8 mouse cellular contexts compared by ENCODE assay signal in the genomic region with DNA sequence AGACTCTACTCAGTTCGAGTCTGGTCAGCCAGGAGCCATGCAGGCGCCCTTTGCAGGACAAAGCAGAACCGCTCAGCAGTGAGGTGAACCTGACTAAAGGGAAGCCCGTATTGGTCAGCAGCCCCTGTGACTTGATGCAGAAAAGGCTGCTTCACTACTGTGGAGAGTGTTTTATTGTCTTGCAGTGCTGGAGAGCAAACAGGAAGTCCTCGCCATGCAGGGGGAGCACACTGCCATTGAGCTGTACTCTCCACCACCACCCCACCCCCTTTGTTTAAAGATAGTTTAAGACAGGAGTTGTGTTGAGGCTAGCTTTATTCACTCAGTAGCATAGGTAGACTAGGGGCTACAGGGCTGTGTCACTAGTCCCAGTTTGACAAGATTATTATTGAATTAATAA. TPM values are rescaled to one million over a fixed set of nuclear protein-coding genes. Genes with fewer than 3 reads are reported as not detected.
DNase-seq lines count a peak whose midpoint lies in the region; ATAC-seq and TF ChIP-seq lines count a peak whose summit lies in the region.

A gene (minus strand): TSS at position 145 of the 400 bp plus-strand sequence.

- H3K36me3 ChIP-seq in MEL (ENCODE audit: control insufficient read depth in 1 of 2, insufficient read depth in 2 of 2, low read length in 2 of 2) = no peaks in the 10 kb centered on the region
- no peaks in the 10 kb centered on the region for H3K36me3 ChIP-seq in forebrain, embryonic 15.5 days
- no peaks in the 10 kb centered on the region for H3K36me3 ChIP-seq in hindbrain, embryonic 13.5 days
- H3K36me3 ChIP-seq in liver, embryonic 15.5 days (replicated peaks) = no peaks in the 10 kb centered on the region

- peaks cover 0 to 8% of the 10 kb centered on the region in 2 experiments; a peak in 1 of 4 replicates for H3K4me1 ChIP-seq in MEL (ENCODE audit: control insufficient read depth in 1 of 2, insufficient read depth in 2 of 2, low read length in 2 of 2)
- no peaks in the 10 kb centered on the region for H3K4me1 ChIP-seq in forebrain, embryonic 15.5 days
- peaks cover 5% of the 10 kb centered on the region for H3K4me1 ChIP-seq in hindbrain, embryonic 13.5 days (replicated peaks)
- no peaks in the 10 kb centered on the region for H3K4me1 ChIP-seq in liver, embryonic 15.5 days (replicated peaks)

- H3K27me3 ChIP-seq in MEL (ENCODE audit: control insufficient read depth in 1 of 2, insufficient read depth in 2 of 2, low read length in 2 of 2) = no peaks in the 10 kb centered on the region
- no peaks in the 10 kb centered on the region for H3K27me3 ChIP-seq in forebrain, embryonic 15.5 days
- H3K27me3 ChIP-seq in hindbrain, embryonic 13.5 days = no peaks in the 10 kb centered on the region
- no peaks in the 10 kb centered on the region for H3K27me3 ChIP-seq in liver, embryonic 15.5 days

- H3K79me2 ChIP-seq in MEL (ENCODE audit: control insufficient read depth, insufficient read depth, low read length, poor library complexity) = no peaks in the 10 kb centered on the region

- no peaks in the 10 kb centered on the region for H3K9me3 ChIP-seq in MEL (replicated peaks; ENCODE audit: insufficient read depth, low read length)
- no peaks in the 10 kb centered on the region for H3K9me3 ChIP-seq in forebrain, embryonic 15.5 days
- no peaks in the 10 kb centered on the region for H3K9me3 ChIP-seq in hindbrain, embryonic 13.5 days
- no peaks in the 10 kb centered on the region for H3K9me3 ChIP-seq in liver, embryonic 15.5 days (replicated peaks)

- TF ChIP-seq POLR2A in MEL (IDR thresholded peaks at IDR 0.05; ENCODE audit: control insufficient read depth in 1 of 2, insufficient read depth in 1 of 2, low read depth in 1 of 2, low read length in 2 of 2, poor library complexity in 1 of 2) = no peak

- TF ChIP-seq CTCF in MEL (IDR thresholded peaks at IDR 0.05 in 2 of 3, conservative IDR thresholded peaks at IDR 0.05 in 1 of 3; ENCODE audit: control insufficient read depth in 1 of 3, insufficient read depth in 1 of 3, low read depth in 2 of 3, low read length in 3 of 3, poor library complexity in 1 of 3, severe bottlenecking in 1 of 3) = no peak

- H3K27ac ChIP-seq in MEL (ENCODE audit: control insufficient read depth, low read depth, low read length) = no peak within 1 kb of the TSS
- no peak within 1 kb of the TSS for H3K27ac ChIP-seq in forebrain, embryonic 15.5 days (replicated peaks)
- H3K27ac ChIP-seq in hindbrain, embryonic 13.5 days = no peak within 1 kb of the TSS
- no peak within 1 kb of the TSS for H3K27ac ChIP-seq in liver, embryonic 15.5 days (replicated peaks)

- H3K4me3 ChIP-seq in MEL (ENCODE audit: control insufficient read depth in 1 of 2, insufficient read depth in 1 of 2, low read depth in 2 of 2, low read length in 2 of 2) = no peak within 1 kb of the TSS
- H3K4me3 ChIP-seq in forebrain, embryonic 15.5 days = no peak within 1 kb of the TSS
- H3K4me3 ChIP-seq in hindbrain, embryonic 13.5 days = no peak within 1 kb of the TSS
- no peak within 1 kb of the TSS for H3K4me3 ChIP-seq in liver, embryonic 15.5 days (replicated peaks)

- ATAC-seq in forebrain, embryonic 15.5 days (replicated peaks) = no peak
- ATAC-seq in hindbrain, embryonic 13.5 days (ENCODE audit: low FRiP score) = no peak
- ATAC-seq in liver, embryonic 15.5 days (ENCODE audit: insufficient read depth) = no peak

- TF ChIP-seq EP300 in MEL (IDR thresholded peaks at IDR 0.05; ENCODE audit: low read depth in 1 of 2, low read length in 2 of 2) = no peak

- DNase-seq in adrenal gland, adult 18-20 months (ENCODE audit: low spot score in 2 of 2) = no peak
- no peak for DNase-seq in adrenal gland, adult (ENCODE audit: inconsistent age in 2 of 2, low spot score in 1 of 2)
- no peak for DNase-seq in MEL (ENCODE audit: low read depth, low spot score)
- DNase-seq in spleen, postnatal 14 days (ENCODE audit: low spot score in 2 of 2) = no peak
- DNase-seq in spleen, adult 12 weeks (ENCODE audit: low spot score) = no peak

- 83% methylated on average over 5 of the region's 5 CpGs for WGBS in forebrain, embryonic 15.5 days
- WGBS in hindbrain, embryonic 13.5 days = 79% methylated on average over 5 of the region's 5 CpGs
- 40% methylated on average over 5 of the region's 5 CpGs for WGBS in liver, embryonic 15.5 days (ENCODE audit: insufficient replicate concordance)

- H3K4me2 ChIP-seq in forebrain, embryonic 15.5 days (replicated peaks) = no peak within 1 kb of the TSS
- H3K4me2 ChIP-seq in hindbrain, embryonic 13.5 days = no peak within 1 kb of the TSS
- H3K4me2 ChIP-seq in liver, embryonic 15.5 days = no peak within 1 kb of the TSS

- H3K9ac ChIP-seq in MEL (ENCODE audit: control insufficient read depth, low read depth, low read length, poor library complexity, severe bottlenecking) = no peak within 1 kb of the TSS
- H3K9ac ChIP-seq in forebrain, embryonic 15.5 days (replicated peaks) = no peak within 1 kb of the TSS
- no peak within 1 kb of the TSS for H3K9ac ChIP-seq in hindbrain, embryonic 13.5 days
- no peak within 1 kb of the TSS for H3K9ac ChIP-seq in liver, embryonic 15.5 days

- TF ChIP-seq RAD21 in MEL (IDR thresholded peaks at IDR 0.05; ENCODE audit: low read depth, low read length) = no peak

TF ChIP-seq in MEL, 35 proteins besides CTCF, POLR2A, EP300 and RAD21:
- no peak for TF ChIP-seq ZC3H11A (IDR thresholded peaks at IDR 0.05; ENCODE audit: low read depth, low read length)
- no peak for TF ChIP-seq ELF1 (IDR thresholded peaks at IDR 0.05; ENCODE audit: low read depth, low read length)
- TF ChIP-seq TCF12 (IDR thresholded peaks at IDR 0.05; ENCODE audit: low read depth, low read length) = no peak
- no peak for TF ChIP-seq E2F4 (IDR thresholded peaks at IDR 0.05; ENCODE audit: borderline replicate concordance, low read depth, low read length)

RNA-seq across cellular contexts. Expression of the gene that starts here (rescaled TPM):
- 10 to 100 TPM; 35.4 to 42.4 TPM for total RNA-seq in adrenal gland, adult 18-20 months (2021)
- 65.7 and 67.2 TPM in 2 replicates for total RNA-seq in MEL (2012; rRNA removed)
- 10 to 100 TPM in 1 of 2 experiments, not detected in 1; 76.7 TPM for polyA plus RNA-seq in MEL (2012; ENCODE audit: insufficient read depth in 1 of 2, insufficient read length in 2 of 2, low read depth in 1 of 2, low replicate concordance in 2 of 2, missing spikeins in 1 of 2)
- 112 and 113 TPM in 2 replicates for polyA plus RNA-seq in forebrain, embryonic 15.5 days (2015; fragmentation: Nextera tagmentation; extraction: Ambion mirVana)
- 103 and 104 TPM in 2 replicates for polyA plus RNA-seq in hindbrain, embryonic 13.5 days (2015; fragmentation: Nextera tagmentation; extraction: Ambion mirVana)
- 44.9 and 50.5 TPM in 2 replicates for polyA plus RNA-seq in liver, embryonic 15.5 days (2015; fragmentation: Nextera tagmentation; extraction: Ambion mirVana)
